Mouse (Mus musculus): ENCODE measurements around the gene Sec14l5. TPM values are rescaled to one million over a fixed set of nuclear protein-coding genes. Genes with fewer than 3 reads are reported as not detected.
"Not testable (repeated sequence)": the region's sequence is repeated elsewhere in the genome, so short reads cannot be mapped to it uniquely, and the experiment has no call there.

Gene Sec14l5
- polyA plus RNA-seq, 1 experiment from 2014 or later, result 0.06 TPM

DNA sequence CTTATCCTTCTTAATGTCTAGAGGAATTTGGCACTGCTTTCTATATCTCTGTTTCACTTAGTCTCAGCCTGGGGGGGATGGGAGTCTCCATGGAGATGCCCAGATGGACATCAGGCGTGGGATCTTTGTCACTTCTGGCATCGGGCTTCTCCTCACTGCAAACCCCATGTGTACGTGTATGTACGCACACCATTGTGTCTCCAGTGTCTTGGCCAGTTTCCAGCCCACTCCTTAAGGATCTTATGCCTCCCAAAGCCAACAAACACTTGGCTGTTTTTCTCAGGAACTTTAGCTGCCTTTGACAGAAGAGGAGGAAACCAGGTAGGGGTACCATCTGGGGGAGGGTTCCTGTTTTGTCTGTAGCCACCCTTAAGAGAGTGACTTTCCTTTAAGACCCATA lies 74.5 kb downstream of the Sec14l5 start:
- ATAC-seq (ENCODE audit: insufficient number of reproducible peaks, insufficient read depth, low FRiP score, low TSS enrichment, low read depth), result no peak
- Histone ChIP-seq H3K27me3 (peaks cover 13% of the 10 kb centered on the region; the same call in 1 of the 2 replicates), H3K27ac (no peak overlapping the region), H3K9ac (no peak overlapping the region), H3K4me1 (no peaks in the 10 kb centered on the region), H3K4me2 (no peak overlapping the region), H3K4me3 (no peak overlapping the region), H3K36me3 (no peaks in the 10 kb centered on the region), H3K9me3 (no peaks in the 10 kb centered on the region)
- WGBS, result 71% methylated on average over 4 of the region's 4 CpGs

DNA sequence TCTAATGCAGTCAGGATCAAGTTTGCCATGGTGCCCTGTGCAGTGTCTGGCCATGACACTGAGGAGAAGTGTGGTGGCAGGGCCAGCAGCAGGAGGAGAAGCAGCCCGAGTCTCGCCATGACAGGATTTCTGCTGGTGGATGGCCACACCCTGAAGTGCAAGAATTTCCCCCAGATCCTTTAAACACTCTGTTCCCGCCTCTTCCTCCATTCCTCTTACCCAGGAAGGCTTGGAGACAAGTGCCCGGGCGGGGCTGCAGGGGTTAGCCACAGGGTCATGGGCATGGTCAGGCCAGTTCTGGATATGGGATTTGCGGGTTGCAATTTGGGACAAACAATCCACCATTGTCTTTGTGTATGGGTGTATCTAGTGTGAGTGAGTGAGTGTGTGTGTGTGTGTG lies 75.2 kb downstream of the Sec14l5 start, which contains the start of gene AU021092:
Gene AU021092 (minus strand): TSS at position 160 of the 400 bp plus-strand sequence.
- 66% methylated on average over 6 of the region's 6 CpGs for WGBS
- H3K27ac ChIP-seq, result no peak within 1 kb of the TSS
- H3K36me3 ChIP-seq, result no peaks in the 10 kb centered on the region
- no peak within 1 kb of the TSS for H3K9ac ChIP-seq
- H3K4me2 ChIP-seq, result no peak within 1 kb of the TSS
- no peak for ATAC-seq (ENCODE audit: insufficient number of reproducible peaks, insufficient read depth, low FRiP score, low TSS enrichment, low read depth)
- H3K4me1 ChIP-seq, result no peaks in the 10 kb centered on the region
- H3K27me3 ChIP-seq, result peaks cover 12% of the 10 kb centered on the region; the same call in 1 of the 2 replicates
- H3K9me3 ChIP-seq, result no peaks in the 10 kb centered on the region
- no peak within 1 kb of the TSS for H3K4me3 ChIP-seq

DNA sequence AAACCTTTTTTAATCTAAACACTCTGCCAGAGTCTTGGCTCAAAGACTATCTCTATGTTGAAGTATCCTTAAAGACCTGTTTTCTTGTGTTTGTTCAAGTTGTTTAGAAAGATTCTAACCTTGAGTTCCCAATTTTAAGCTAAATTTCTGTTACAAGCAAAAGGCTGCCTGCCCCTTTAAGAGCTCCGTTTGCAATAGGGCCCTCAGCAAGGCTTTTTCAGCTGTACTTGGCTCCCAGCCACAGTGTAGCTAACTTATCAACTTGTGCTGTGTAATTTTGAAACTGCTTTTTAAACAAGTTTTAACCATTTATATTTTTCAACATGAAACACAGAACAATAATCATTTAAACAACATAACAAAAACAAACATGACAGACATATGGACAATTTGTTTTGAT lies 79.6 kb downstream of the Sec14l5 start:
- not testable (repeated sequence) for ATAC-seq (ENCODE audit: insufficient number of reproducible peaks, insufficient read depth, low FRiP score, low TSS enrichment, low read depth); H3K4me2 ChIP-seq; H3K9me3 ChIP-seq; H3K27ac ChIP-seq; H3K4me3 ChIP-seq; H3K27me3 ChIP-seq; H3K36me3 ChIP-seq; H3K4me1 ChIP-seq; H3K9ac ChIP-seq
- 4% methylated on average over 1 of the region's 1 CpGs for WGBS

DNA sequence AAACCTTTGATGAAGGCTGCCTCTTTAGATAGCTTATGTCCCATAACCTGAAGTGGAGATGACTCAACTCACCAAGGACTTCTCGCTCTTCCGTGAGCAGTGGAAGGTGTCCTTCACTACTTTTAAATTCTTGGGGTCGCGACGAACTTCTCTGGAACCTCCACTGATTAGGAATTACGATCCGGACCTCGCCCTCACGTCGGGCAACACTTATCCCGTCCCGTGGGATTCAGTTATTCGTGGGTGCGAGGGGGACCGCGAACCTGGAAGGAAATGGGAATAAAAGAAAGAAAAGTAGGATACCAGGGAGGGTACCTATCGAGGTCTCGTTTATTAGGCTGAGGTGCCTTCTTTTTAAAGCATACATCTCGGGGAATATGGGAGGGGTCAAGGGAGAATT lies 80.6 kb downstream of the Sec14l5 start:
- not testable (repeated sequence) for H3K4me2 ChIP-seq; H3K27ac ChIP-seq; H3K9me3 ChIP-seq; ATAC-seq (ENCODE audit: insufficient number of reproducible peaks, insufficient read depth, low FRiP score, low TSS enrichment, low read depth); H3K4me3 ChIP-seq; H3K4me1 ChIP-seq; H3K27me3 ChIP-seq; H3K36me3 ChIP-seq; H3K9ac ChIP-seq
- WGBS, result 84% methylated on average over 19 of the region's 19 CpGs

DNA sequence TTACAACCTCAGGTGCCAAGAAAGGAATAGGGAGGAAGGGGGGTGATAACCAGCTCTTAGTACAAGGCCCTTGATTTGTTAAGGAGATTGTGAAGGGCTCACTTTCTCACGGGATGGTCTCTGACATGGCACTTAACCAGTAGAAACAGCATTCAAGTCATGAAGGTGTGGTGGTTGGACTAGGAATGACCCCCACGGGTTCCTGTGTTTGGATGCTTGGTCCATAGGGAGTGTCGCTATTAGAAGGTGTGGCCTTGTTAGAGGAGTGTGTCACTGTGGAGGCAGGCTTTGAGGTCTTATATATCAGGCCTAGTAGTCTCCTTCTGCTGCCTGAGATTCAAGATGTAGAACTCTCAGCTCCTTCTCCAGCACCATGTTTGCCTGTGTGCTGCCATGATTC lies 81.2 kb downstream of the Sec14l5 start:
- not testable (repeated sequence) for H3K4me1 ChIP-seq; H3K9me3 ChIP-seq; H3K4me2 ChIP-seq; H3K36me3 ChIP-seq; H3K27me3 ChIP-seq; ATAC-seq (ENCODE audit: insufficient number of reproducible peaks, insufficient read depth, low FRiP score, low TSS enrichment, low read depth); H3K27ac ChIP-seq; H3K4me3 ChIP-seq; H3K9ac ChIP-seq
- WGBS, result 75% methylated on average over 3 of the region's 3 CpGs

DNA sequence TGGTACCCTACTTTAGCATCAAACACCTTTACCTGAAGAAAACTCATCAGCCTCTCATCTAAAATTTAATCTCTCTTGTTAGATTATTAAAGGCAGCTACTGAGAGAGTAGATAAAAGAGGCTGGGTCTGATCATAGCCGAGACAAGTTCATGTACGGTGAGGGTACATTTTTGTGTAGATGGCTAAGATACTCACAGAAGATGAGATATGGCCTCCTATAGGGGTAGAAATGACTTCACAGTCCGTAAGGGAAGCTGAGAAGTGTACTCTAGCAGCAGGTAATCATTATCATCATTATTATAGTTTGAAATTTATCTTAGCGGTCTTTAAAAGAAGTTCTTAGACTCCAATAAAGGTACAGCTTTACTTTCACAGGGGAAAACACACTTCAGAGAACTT lies 86.1 kb downstream of the Sec14l5 start:
- Histone ChIP-seq H3K27me3 (no peaks in the 10 kb centered on the region), H3K4me3 (peak overlapping the region; percentile 88), H3K4me1 (peaks cover 12% of the 10 kb centered on the region), H3K4me2 (peak overlapping the region; percentile 19), H3K9me3 (no peaks in the 10 kb centered on the region; the same call in 1 of the 2 replicates), H3K36me3 (peaks cover 6% of the 10 kb centered on the region; the same call in 1 of the 2 replicates), H3K27ac (no peak overlapping the region), H3K9ac (no peak overlapping the region)
- no peak for ATAC-seq (ENCODE audit: insufficient number of reproducible peaks, insufficient read depth, low FRiP score, low TSS enrichment, low read depth)
- 74% methylated on average over 4 of the region's 4 CpGs for WGBS

GRCm38 (mm10) chr16:5233418-5234313 lies 86.8 kb downstream of the Sec14l5 start, which contains the start of gene Alg1:
Gene Alg1, plus strand, starts transcription at chr16:5233621.
- Histone ChIP-seq H3K36me3 (peaks cover 12% of the 10 kb centered on the region; the same call in 1 of the 2 replicates), H3K4me1 (peaks cover 12% of the 10 kb centered on the region), H3K27me3 (no peaks in the 10 kb centered on the region), H3K27ac (no peak within 1 kb of the TSS), H3K9me3 (no peaks in the 10 kb centered on the region; the same call in 1 of the 2 replicates), H3K4me3 (peak within 1 kb of the TSS; percentile 88), H3K9ac (peak within 1 kb of the TSS; percentile 87), H3K4me2 (peak within 1 kb of the TSS; percentile 90)
- WGBS, result 3% methylated on average over 47 of the region's 47 CpGs
- peak; percentile 96 for ATAC-seq (ENCODE audit: insufficient number of reproducible peaks, insufficient read depth, low FRiP score, low TSS enrichment, low read depth)

Small RNAs within 50 kb of the gene (microRNA-seq; reads per million reads assigned to microRNA genes)
- gene Gm23689 (not detected), gene Gm26095 (not detected), gene Mir6364 (not detected)

Other genes with a start within 250 kb of the Sec14l5 start
- 179 and 185 TPM in 2 replicates for gene Nudt16l1, start 208.3 kb upstream of the Sec14l5 start, polyA plus RNA-seq (2015; fragmentation: Nextera tagmentation; extraction: Ambion mirVana)
- 67.6 and 68.4 TPM in 2 replicates for gene Anks3, start 182.9 kb upstream of the Sec14l5 start, polyA plus RNA-seq (2015; fragmentation: Nextera tagmentation; extraction: Ambion mirVana)
- not detected in 2 replicates for gene Sept12, start 149.3 kb upstream of the Sec14l5 start, polyA plus RNA-seq (2015; fragmentation: Nextera tagmentation; extraction: Ambion mirVana)
- gene Smim22, start 139.8 kb upstream of the Sec14l5 start, polyA plus RNA-seq (2015; fragmentation: Nextera tagmentation; extraction: Ambion mirVana), result 5.4 and 10.0 TPM in 2 replicates
- gene Rogdi, start 133.6 kb upstream of the Sec14l5 start, polyA plus RNA-seq (2015; fragmentation: Nextera tagmentation; extraction: Ambion mirVana), result 59.2 and 65.8 TPM in 2 replicates
- gene Glyr1, start 97.2 kb upstream of the Sec14l5 start, polyA plus RNA-seq (2015; fragmentation: Nextera tagmentation; extraction: Ambion mirVana), result 139 and 143 TPM in 2 replicates
- gene Ubn1, start 97.1 kb upstream of the Sec14l5 start, polyA plus RNA-seq (2015; fragmentation: Nextera tagmentation; extraction: Ambion mirVana), result 20.9 and 22.9 TPM in 2 replicates
- 7.9 and 8.4 TPM in 2 replicates for gene Ppl, start 14.7 kb upstream of the Sec14l5 start, polyA plus RNA-seq (2015; fragmentation: Nextera tagmentation; extraction: Ambion mirVana)
- gene Nagpa, start 56.9 kb downstream of the Sec14l5 start, polyA plus RNA-seq (2015; fragmentation: Nextera tagmentation; extraction: Ambion mirVana), result 16.7 and 17.9 TPM in 2 replicates
- 1.7 and 2.9 TPM in 2 replicates for gene AU021092, start 75.2 kb downstream of the Sec14l5 start, polyA plus RNA-seq (2015; fragmentation: Nextera tagmentation; extraction: Ambion mirVana)
- 31.2 and 38.1 TPM in 2 replicates for gene Alg1, start 86.5 kb downstream of the Sec14l5 start, polyA plus RNA-seq (2015; fragmentation: Nextera tagmentation; extraction: Ambion mirVana)
- 17.0 and 20.3 TPM in 2 replicates for gene Eef2kmt, start 108.9 kb downstream of the Sec14l5 start, polyA plus RNA-seq (2015; fragmentation: Nextera tagmentation; extraction: Ambion mirVana)

Data from embryonic facial prominence, embryonic 13.5 days (tissue).